Mouse (Mus musculus) cerebellum, adult 9-11 months (tissue): ENCODE data around the gene Bcl3.

Experiments
- DNase-seq: peaks from one replicate; pipeline ENCODE4 v3.0.0; 2022

The Bcl3 gene

DNA sequence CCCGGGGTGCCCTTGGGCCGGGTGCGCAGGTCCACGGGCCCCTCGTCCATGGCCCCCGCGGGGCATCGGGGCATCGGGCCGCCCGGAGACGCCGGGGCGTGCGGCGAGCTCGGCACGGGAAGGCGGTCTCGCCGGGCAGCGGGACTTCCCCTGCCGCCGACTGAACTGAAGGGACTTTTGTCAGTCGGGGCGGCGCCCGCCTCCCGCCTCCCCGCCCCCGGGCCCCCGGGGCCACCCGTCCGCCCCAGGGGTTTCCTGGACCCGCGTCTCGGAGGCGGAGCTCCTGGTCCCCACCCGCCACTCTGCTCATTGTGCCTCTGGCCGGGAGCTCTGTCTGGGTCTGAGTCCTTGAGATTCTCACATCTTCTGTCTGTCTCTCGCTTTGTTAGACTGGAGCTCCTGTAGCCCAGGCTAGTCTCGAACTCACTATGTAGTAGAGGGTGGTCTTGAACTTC is at the start of gene Bcl3:
Gene Bcl3, minus strand, starts transcription at position 167 of the 455 bp plus-strand sequence.
- no peak for DNase-seq

DNA sequence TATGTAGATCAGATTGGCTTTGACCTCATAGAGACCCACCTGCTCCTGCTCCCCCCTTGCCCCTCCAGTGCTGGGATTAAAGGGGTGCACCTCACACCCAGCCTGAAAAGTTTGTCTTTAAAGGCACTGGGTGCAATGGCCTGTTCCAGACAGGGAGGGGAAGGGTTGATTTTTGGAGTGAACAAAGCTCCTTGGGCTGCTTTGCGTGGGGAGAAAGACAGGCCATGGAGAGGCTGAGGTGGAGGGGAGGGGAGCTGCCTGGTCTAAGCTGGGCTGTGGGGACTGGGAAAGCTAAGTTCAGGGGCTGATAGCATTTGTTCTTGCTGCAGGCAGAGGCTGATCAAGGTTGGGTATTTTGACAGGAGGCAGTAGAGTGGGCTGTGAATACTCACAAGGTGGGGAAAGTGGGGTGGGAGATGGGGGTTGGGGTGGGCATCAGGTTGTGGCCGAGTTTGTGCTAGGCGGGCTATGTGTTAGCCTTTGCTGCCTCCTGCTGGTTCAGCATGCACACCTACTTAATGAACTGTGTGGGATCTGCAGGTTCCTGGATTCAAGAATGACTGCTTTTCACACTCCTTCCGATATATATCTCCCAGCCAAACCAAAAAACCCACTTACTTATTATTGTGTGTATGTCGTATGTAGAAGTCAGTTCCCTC is 49.5 kb upstream of the Bcl3 start:
- no peak for DNase-seq

DNA sequence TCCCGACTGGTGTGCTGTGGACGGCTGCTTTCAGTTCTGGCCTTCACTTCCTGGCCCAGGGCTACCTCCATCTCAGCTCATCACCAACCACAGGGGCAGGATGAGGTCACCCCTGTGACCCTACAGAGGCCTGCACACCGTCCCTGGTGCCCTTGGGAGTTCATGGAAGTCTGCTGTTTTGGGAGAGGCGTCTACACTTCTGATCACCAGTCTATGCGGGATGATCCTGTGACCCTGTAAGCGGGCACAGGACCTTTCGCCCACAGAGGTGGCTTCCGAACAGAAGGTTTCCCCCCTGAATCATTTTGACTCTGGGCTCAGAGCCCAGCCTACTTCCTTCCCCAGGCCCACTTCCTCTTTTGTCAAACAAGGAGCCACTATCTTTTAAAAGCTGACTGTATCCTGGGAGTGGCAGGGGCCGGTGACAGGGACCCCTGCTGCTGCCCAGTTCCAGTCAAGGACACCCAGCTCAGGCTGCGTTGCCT is 48.6 kb upstream of the Bcl3 start:
- no peak for DNase-seq

DNA sequence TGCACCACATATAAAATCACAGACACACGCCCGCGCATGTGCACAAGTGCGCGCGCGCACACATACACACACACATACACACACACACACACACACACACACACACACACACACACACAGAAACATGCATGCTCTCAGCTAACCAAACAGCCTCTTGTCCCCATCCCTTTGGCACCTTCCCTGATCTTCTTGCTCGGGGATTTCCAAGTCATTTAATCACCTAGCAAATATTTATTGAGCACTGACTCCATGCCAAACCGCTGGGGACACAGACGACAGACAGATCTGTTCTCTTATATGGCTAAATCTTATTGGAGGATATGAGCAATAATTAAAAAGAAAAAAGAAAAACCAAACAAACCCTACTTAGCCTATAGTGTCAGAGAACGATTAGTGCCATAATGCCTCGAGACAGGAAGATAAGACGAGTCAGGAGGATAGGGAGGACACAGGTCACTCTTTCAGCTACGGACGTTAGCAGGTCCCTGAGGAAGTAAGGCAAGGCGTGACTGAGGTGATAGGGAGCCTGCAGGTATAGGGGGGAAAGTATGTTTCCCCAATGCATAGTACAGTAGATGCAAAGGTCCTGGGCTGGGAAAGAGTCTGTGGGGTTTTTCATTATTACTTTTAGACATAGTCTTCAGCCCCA is 45.3 kb upstream of the Bcl3 start:
- no peak for DNase-seq

DNA sequence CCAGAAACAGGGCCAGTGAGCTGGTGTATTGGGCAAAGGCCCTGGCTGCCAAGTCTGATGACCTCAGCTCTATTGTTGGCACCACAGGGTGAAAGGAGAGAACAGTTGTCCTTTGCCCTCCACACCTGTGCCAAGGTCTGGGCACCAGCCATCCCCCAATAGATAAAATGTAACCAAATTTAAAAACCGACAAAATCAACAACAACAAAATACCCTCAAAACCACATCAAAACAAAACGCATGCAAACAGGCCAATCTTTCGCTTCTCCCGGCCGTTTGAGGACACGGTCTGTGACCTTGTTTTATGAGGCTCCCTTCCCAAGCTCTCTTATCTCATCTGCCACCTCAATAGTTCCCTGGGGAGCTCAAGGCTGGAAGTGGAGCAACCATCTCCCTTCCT is 43.9 kb upstream of the Bcl3 start:
- no peak for DNase-seq

DNA sequence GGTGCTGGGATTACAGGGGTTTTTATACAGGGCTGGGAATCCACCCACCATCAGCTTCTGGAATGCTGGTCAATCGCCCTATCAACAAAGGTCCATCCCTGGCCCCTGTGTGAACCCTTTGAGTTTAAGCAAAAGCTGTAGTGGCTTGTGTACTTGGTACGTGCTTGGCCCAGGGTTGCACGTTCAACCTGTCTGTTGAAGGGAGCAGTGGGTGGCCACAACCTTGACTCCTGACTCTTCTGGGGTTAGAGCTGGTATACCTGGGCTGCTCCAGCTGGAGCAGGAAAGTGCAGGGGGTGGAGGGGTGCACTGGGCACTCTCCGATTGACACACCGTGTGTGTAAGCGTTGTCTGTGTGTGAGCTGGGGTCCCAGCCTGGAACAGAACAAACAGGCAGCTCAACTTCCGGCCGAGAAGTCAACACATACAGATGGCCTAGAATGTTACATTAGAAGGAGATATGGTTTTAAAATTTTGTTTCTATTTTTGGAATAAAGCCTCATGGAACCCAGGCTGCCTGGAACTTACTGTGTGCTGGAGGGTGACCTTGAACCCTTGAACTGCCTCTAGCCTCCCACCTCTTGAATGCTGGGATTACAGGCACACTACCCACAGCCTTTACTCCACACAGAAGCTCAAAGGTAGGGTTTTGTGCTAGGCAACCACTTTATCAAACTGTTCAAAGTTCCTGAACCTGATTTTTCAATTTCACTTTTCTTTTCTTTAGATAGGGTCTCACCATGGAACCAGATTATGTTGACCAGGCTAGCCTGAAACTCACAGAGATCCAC is 42.9 kb upstream of the Bcl3 start:
- no peak for DNase-seq

DNA sequence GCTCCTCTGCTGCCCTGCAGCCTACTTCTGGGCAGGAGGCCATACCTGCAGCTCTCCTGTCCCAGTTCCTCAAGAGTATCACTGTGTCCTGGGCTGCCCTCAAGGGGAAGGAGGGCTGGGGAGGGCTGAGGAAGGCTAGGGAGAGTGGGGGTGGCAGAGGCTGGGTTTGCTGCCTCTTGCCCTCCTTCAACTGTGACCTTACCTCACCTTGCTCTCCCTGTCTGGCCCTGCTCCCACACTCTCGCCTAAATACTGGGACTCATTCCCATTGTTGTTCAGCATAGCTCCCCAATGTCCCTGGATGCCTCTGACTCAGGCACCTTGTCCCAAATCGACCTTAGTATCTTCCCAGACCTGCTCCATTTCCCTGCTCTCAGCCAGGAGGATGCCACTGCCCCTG is 41.7 kb upstream of the Bcl3 start:
- DNase-seq, result no peak

DNA sequence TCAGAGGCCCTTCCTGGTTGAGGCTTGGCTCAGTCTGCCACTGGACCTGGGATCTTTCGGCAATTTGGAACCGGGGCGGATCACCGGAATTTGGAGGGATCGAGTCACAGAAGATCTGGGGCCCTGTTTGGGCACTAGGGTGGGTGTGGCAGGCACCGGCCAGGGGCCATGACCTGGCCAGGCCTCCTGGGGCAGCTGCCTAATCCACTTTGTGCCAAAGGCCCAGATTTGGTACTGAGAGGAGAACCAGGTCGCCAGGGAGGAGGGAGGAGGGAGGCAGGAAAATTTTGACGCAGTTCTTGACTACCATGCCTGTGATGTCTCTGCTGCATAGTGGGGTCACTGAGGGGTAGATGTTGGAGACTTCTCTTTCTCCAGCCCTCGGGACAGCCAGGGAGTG is 38.6 kb upstream of the Bcl3 start, which contains the start of gene Ceacam16:
Gene Ceacam16, minus strand, starts transcription at position 101 of the 400 bp plus-strand sequence.
- DNase-seq, result no peak

DNA sequence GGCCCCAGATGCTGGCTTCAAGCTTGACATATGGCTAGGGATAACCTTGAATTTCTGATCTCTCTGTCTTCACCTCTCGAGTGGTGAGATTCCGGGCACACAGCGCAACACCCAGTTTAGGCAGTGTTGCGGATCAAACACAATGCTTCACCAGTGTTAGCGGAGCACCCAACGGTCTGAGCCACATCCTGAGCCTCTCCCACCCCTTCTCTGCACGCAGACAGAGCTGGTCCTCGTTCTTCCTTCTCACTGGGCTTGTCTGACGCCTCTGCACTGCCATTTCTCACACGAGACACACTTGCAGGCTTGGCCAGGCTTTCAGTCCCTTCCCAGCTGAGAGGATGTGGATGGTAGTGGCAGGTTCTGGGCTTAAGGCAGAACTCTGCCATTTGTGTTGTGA is 37.2 kb upstream of the Bcl3 start:
- no peak for DNase-seq

DNA sequence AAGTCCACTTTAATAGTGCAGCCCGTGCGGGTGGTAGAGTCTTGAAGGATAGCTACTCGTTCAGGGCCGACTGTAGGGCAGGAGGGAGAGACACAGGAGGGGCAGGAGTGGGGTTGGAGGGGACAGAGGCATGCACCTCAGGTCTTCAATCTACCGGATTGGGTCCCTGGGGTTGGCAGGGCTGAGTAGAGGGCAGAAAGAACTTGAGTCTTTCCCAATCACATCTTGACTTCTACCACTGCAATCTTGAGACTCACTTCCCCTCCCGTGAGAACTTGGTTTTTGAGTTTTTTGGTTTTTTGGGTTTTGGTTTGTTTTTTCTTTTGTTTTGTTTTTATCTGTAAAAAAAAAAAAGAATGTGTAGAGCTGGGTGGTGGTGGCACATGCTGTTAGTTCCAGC is 33.7 kb upstream of the Bcl3 start:
- DNase-seq, result no peak

DNA sequence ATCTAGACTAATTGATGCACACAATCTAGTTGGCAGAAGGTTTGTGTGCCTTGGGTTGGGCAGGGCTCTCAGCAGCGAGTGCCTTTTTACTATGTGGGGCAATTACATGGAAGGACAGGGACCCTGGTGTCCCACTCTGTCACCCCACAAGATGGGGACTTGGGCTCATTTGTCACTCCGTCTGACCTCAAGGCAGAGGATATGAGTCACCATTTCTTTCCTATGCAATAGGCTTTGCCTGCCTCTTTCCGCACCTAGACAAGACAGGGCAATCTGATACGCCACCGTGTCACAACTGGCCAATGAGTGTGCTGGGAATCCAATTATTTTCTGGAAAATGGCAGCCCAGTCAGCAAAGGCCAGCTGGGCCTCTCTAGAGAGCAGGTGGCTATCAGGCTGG is 33.1 kb upstream of the Bcl3 start:
- no peak for DNase-seq

DNA sequence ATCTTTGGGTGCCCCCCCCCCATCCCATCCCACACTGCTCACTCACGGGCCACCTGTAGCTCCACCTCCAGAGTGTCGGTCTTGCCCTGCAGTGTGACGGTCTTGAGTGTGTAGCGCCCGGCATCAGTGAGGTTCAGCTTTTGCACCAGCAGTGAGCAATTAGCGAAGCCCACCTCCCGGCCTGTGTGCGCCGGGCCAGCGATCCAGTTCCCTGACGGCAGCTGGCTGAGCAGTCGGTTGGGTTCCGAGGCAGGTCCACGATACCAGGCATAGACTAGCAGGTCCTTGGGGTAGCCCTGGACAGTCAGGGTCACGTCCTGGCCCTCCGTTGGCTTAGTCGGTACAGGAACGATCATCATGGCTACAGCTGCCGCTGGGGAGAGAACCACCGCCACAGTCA is 31.0 kb upstream of the Bcl3 start:
- no peak for DNase-seq

DNA sequence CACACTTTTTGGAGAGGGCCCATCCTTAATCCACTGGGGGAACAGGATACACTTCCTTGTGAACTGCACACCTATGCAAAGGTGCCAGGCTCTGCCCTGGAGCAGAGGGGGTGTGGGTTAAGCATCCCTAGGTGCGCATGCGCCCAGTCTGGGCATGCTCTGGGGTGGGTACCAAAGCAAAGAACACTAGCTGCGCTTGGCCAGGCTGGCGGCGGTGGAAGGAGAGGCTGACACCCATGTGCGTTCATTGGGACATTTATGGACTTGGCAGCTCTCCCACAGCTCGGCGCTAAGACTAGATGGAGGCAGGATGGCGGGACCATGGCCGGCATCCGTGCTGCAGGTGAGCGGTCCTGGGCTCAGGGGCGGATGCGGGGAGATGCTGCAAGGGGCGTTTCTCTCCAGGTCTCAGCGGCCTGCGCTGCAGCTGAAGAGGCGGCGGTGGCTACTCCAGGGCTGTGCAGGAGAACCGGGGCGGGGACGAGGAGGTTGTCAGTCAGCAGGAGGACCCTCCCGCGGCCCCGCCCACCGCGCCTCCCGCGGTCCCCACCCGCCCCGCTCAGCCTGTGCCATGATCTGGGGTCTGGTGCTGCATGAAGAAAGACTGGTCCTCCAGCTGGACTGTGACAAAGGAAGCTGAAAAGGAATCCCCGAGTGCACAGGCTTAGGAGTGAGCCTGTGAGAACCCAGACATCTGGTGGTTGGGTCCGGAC is 29.4 kb upstream of the Bcl3 start, which contains the start of gene Gm19345:
Gene Gm19345, plus strand, starts transcription at position 146 of the 713 bp plus-strand sequence.
- DNase-seq, result no peak

DNA sequence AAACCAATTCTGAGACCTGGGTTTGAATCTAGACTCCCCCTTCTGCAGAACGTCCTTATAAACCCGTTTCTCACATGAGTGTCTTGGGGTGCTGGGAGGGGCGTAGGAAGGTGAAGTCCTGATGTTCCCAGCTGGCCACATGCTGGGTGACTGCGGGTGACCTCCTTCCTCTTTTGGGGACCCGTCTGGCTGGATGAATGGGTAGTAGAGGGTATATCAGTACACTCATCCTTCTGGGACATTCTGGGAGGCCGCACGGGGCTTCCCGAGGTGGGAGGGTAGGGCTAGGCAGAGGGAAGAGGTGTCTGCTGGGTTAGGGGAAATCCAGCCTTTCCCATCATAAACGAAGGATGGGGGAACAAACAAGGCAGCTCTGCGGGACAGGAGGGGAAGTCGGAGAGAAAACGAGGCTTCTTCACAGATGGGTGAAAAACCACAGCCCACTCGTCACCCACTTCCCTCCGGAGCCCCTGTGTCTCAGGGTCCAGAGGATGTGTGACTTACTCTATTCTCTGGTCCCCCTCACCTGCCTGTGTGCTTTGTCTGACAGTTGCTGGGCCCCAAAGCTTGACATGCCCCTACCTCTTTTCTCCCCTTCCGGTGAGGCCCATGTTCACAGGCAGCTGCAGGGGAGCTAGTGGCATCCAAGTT is 22.1 kb upstream of the Bcl3 start:
- no peak for DNase-seq

DNA sequence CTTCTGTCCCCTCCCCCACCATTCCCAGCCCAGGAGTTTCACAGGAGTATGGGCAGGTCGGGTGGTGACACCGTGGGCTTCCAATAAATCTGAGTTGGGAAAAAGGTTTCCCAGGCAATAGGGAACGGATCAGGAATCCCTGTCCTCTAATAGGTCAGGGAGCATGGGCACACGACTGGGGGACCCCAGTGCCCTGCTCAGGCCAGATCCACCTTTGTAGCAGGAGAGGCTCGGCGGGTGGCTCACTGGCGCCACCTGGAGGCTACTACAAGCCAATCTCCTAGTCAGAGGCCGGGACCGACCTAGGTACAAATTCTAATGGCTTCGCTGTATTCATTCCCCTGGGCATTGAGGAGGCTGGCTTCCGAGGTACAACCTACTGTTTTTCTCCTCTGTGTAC is 21.0 kb upstream of the Bcl3 start:
- DNase-seq, result no peak

DNA sequence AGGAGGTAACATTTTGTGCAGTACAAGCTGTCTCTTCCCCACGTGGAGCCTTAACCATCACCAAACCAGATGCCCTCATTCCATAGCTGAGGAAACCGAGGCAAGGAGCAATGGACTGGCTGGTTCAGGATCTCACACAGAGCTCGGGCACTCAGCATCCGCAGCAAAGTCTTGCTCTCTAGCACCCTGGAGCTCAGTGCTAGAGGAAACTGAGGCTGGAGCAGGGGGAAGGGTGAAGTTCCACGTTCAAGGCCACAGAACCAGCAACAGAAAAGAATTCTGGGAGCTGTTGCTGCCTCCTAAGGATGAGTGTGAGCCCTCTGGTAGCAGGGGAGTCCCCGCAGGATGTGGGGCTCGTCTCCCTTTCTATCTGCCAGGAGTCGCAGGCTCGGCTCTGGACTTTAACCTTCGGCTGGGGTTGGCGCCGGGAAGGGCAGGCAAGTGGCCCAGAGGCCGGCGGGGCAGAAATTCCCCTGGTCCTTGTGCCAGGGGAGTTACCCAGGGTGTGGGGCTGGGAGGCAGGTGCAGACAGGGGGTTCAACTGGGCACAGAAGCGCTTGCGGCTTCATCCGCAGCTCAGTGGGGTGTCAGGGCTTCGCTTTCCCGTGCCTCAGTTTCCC is 20.4 kb upstream of the Bcl3 start:
- no peak for DNase-seq

DNA sequence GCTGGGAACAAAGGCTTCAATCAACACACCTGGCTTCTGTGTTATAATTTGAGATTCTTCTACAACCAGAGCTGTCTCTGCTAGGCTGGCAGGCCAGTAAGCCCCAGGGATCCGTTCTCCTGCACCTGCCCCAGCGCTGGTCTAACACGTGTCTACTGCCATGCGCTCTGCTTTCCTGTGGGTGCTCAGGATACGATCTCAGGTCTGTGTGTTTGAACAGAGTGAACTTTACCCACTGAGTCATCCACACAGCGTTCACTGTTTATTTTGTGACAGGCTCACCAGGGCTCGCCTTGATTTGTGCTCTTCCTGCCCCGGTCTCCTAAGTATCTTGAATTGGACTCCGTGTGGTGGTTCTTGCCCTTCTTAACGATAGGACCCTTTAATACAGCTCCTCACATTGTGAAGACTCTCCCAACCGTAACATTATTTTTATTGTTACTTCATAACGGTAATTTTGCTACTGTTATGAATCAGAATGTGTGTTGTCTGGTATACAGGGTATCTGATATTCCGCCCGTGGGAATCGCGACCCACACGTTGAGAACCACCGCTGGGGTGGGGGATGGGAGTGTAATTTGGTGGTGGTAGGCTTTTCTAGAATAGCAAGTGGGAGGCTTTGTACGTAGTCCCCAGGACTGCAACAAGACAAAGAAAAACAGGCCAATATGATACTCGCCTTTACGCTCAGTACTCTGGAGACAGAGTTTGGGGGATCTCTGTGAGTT is 19.3 kb upstream of the Bcl3 start:
- DNase-seq, result no peak

DNA sequence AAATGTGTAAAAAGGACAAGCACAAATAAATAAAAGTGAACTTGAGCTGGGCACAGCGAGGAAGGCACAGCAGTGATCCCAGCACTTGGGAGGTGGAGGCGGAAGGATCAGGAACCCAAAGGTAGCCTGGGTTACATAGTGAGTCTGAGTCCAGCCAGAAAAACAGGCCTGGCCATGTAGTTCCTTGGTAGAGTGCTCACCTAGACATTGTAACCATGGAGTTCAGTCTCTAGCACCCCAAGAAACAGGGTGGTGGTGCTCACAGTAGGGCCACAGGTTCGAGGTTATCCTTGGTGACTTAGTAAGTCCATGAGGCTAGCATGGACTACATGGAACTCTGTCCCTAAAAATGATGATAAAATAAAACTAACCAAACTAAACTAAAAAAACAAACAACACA is 18.4 kb upstream of the Bcl3 start:
- DNase-seq, result no peak

DNA sequence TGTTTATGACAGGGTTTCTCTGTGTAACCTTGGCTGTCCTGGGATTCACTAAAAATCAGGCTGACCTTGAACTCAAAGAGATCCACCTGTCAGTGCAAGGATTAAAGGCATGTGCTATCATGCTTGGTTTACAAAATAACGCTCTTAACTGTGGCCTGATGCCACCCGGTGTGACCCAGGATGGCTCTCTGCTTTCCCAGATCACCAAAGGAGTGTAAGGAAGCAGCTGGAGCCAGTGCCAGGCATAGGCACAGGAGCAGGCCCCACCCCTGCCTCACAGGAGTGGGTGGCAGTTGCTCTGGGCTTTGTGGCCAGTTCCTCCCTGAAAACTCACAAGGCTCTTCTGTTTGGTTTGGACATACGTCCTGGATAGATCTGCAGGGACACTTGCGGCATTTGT is 17.8 kb upstream of the Bcl3 start:
- no peak for DNase-seq

DNA sequence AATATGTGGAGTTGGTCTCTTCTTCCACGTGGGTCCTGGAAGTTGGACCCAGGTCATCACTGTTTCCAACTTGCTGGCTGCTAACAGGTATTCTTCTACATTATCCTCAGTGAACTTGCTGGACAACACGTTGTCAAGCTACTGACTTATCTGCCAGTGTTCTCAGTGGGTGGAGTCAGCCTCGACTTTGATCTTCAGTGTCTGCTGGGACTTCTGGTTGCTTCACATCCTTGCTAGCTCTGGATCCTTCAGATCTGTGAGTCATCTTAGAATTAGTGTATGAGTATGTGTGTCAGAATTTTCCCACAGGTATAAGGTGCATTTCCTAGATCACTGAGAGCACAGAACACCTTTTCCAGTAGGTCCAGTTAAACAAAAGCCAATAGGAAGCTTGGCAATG is 14.3 kb upstream of the Bcl3 start:
- DNase-seq, result no peak

DNA sequence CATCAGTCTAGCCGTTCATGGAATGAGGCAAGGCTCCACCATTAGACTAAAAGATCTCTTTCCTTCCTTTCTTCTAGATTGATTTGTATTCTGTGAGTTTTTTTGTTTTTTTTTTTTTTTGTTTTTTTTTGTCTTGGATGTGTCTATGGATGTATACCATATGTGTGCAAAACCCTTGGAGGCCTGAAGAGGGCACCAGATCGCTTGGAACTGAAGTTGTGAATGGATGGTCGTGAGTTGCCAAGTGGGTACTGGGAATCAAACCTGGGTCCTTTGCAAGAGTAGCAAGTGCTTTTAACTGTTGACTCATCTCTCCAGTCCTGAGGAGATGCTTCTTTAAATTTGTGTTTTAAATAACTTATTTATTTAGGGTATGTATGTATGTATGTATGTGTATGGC is 11.5 kb upstream of the Bcl3 start:
- DNase-seq, result no peak
